Mouse (Mus musculus) urinary bladder, postnatal 25 days (tissue): ENCODE measurements at regions not wholly inside any gene's neighbourhood (a gene's known extent, or its start where the extent isn't known, plus 50 kb on each side); places are given as distances from the start of the nearest gene placed in this dataset.

Source experiments
- DNase-seq: peaks from one replicate; pipeline ENCODE4 v3.0.0; 2022; ENCODE audit warnings: low spot score

DNA sequence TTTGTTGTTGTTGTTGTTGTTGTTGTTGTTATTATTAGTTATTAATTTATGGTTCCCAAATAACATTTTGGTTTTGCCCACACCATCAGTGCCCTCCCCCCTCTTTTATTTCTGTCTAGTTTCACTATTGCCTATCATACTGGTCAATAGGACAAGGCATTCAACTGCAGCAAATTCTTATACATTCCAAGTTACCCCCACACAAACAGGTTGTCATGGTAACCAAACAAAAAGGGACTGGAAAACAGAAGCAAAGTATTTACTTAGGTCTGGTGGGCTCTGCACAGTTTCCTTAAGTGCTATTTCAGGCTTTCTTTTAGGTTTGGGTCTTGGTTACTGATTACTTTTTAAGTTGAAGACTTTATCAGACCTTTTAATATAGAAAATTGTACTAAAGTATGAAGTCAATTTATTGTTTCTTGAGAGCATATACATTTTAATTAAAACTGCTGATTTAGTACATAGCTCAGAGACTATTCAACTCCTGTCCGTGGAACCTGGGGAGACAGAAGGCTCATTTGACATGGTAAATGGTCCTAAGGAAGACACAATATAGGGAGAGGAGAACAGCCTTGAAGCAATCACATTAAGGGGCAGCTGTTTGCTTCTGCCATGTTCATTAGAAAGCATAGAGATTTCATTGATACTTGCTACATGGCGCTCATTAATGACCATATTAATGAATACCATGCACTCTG, 90.3 kb downstream of the Brms1l start:
- no peak for DNase-seq
